Mouse (Mus musculus) gonadal fat pad, adult 2 months (tissue): ENCODE measurements at regions not wholly inside any gene's neighbourhood (a gene's known extent, or its start where the extent isn't known, plus 50 kb on each side); places are given as distances from the start of the nearest gene placed in this dataset.

Experiments
- DNase-seq: peaks from one replicate; pipeline ENCODE4 v3.0.0-alpha.2; 2012; ENCODE audit warnings: low read depth

DNA sequence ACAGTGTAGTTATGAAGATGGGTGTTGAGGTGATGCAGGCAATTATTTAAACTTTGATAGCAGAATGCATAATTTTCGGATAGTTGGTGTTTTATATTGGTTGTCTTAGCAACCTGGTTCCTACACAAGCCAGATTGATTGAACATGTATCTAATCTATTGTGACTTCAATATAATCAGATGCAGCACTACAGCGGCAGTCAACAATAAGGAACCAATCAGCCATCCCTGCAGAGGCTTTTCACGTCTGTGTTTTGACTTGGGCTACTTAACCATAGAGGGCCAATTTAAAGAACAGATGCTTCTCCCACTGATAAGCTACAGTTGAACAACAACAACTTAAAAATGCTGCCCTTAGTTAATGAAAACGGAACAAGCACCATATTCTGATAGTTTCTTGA is 267.8 kb downstream of the Lmo7 start:
- no peak for DNase-seq

GRCm38 (mm10) chr14:101984401-101984800 is 254.6 kb downstream of the Lmo7 start:
- DNase-seq = no peak
